Mouse (Mus musculus): Measurements from ENCODE around the gene Btbd9. TPM values are rescaled to one million over a fixed set of nuclear protein-coding genes. Genes with fewer than 3 reads are reported as not detected.

The Btbd9 gene
- polyA plus RNA-seq, 1 experiment from 2014 or later, result 135 TPM

DNA sequence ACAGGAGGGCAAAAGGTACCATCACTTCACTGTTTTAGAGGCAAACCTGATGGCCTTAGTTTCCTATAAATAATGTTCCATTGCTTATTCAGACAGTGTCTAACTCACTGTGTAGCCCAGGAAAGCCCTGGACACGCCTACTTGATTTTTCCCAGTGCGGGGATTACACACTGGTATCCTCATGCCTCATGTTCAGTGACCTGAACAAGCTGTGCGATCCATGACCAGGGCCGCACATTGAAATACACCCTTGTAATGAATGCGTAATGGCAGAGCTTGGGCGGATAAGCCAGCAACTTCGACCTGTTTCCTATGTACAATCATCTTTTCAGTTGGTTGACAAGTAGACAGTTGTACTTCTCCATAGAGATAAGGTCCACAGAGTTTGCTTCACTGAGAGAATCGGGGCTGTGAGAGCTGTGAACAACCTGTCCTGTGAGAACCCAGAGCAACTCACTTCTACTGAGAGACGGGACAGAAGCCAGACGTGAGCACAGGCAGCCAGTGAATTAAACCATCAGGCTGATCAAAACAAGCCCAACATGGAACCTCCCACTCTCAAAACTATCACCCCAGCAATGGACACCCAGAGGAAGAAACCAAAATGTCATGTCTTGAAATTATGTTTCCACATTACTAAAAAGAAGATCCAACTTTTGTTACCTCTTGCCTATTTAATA is 145.2 kb downstream of the Btbd9 start:
- 0 out of 2 replicates have a peak, but pooled peaks cover 2% of the 10 kb centered on the region for H3K4me1 ChIP-seq (ENCODE audit: control insufficient read depth, insufficient read depth, low read depth, low read length)
- WGBS, result 81% methylated on average over 10 of the region's 10 CpGs
- no peak overlapping the region for H3K9ac ChIP-seq (ENCODE audit: low read depth, low read length)
- no peak overlapping the region for H3K4me2 ChIP-seq (ENCODE audit: low read length)
- no peaks in the 10 kb centered on the region for H3K27me3 ChIP-seq (replicated peaks; ENCODE audit: control insufficient read depth, insufficient read depth, low read length)
- no peak for ATAC-seq
- H3K27ac ChIP-seq (ENCODE audit: low read depth, low read length), result no peak overlapping the region
- H3K4me3 ChIP-seq (ENCODE audit: low read length), result no peak overlapping the region
- H3K9me3 ChIP-seq (ENCODE audit: control insufficient read depth, low read length), result no peaks in the 10 kb centered on the region
- H3K36me3 ChIP-seq (ENCODE audit: control insufficient read depth, insufficient read depth, low read length), result no peaks in the 10 kb centered on the region

DNA sequence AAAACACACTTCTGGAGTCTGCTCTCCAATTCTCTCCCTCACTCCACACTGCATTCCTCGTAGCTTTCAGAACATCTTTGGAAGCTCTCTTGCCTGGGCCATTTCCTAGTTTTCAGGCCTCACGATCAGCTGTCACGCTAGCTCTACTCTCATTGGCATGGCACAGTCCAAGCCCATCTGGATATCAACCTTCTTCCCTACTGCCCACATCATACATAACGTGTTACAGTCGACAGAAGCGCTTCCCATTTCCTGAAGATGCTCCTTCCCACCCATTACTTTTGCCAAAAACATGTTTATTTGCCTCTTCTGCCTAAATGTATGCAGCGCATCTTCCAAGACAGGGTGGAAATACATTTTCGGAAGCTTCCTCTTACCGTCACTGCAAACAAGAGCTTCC is 147.6 kb downstream of the Btbd9 start:
- Histone ChIP-seq H3K36me3 (ENCODE audit: control insufficient read depth, insufficient read depth, low read length) (no peaks in the 10 kb centered on the region), H3K9ac (ENCODE audit: low read depth, low read length) (no peak overlapping the region), H3K4me2 (ENCODE audit: low read length) (no peak overlapping the region), H3K27me3 (replicated peaks; ENCODE audit: control insufficient read depth, insufficient read depth, low read length) (no peaks in the 10 kb centered on the region), H3K9me3 (ENCODE audit: control insufficient read depth, low read length) (no peaks in the 10 kb centered on the region), H3K4me3 (ENCODE audit: low read length) (no peak overlapping the region), H3K27ac (ENCODE audit: low read depth, low read length) (no peak overlapping the region), H3K4me1 (ENCODE audit: control insufficient read depth, insufficient read depth, low read depth, low read length) (no peaks in the 10 kb centered on the region)
- WGBS, result 94% methylated on average over 9 of the region's 9 CpGs
- no peak for ATAC-seq

DNA sequence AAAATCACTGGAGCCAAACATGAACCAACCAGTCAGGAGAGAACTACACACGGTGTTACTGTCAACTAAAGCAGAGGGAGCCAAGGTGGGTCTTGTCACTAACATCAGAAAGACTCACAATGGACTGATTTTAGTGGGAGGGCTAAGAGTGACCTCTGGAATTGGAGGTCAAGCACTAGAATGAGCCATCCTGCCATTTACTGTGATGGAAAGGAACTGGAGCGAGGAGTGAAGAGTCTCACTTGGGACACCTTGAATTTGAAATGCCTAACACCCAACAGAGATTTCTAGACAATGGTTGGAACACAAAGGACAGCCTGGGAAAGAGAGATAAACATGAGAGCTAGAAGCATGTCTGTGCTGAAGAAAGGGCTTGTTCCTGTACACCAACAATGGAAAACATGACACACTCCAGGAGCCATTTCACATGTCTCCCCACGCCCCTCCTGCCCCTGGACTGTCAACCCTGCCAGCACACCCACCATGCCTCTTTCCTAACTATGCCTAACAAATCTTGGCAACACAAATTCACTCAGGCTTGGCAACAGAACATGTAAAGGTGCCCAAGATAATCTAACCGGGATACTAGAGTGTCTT is 152.9 kb downstream of the Btbd9 start:
- Histone ChIP-seq H3K9ac (ENCODE audit: low read depth, low read length) (no peak overlapping the region), H3K9me3 (ENCODE audit: control insufficient read depth, low read length) (no peaks in the 10 kb centered on the region), H3K27me3 (replicated peaks; ENCODE audit: control insufficient read depth, insufficient read depth, low read length) (no peaks in the 10 kb centered on the region), H3K27ac (ENCODE audit: low read depth, low read length) (no peak overlapping the region), H3K36me3 (ENCODE audit: control insufficient read depth, insufficient read depth, low read length) (no peaks in the 10 kb centered on the region), H3K4me3 (ENCODE audit: low read length) (no peak overlapping the region), H3K4me1 (ENCODE audit: control insufficient read depth, insufficient read depth, low read depth, low read length) (no peaks in the 10 kb centered on the region; the same call in 1 of the 2 replicates), H3K4me2 (ENCODE audit: low read length) (no peak overlapping the region)
- no peak for ATAC-seq
- 52% methylated on average over 4 of the region's 4 CpGs for WGBS

DNA sequence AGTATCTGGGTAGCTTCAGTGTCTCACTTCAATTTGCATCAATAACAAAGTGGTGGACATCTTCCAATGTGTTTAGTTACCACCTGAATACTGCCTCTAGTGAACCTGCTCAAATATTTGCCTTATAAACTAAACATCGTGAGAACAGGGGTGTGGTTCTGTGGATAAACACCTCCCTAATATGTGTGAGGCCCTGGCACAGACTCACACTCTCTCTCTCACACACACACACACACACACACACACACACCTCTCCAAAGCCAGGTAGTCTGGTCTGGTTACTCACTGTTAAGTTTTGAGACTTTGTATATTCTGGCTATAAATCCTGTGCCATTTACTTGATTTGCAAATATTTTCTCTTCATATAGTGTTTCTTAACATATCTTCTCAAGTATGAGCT is 154.0 kb downstream of the Btbd9 start:
- Histone ChIP-seq H3K9ac (ENCODE audit: low read depth, low read length) (no peak overlapping the region), H3K9me3 (ENCODE audit: control insufficient read depth, low read length) (no peaks in the 10 kb centered on the region), H3K4me1 (ENCODE audit: control insufficient read depth, insufficient read depth, low read depth, low read length) (no peaks in the 10 kb centered on the region; the same call in 1 of the 2 replicates), H3K4me2 (ENCODE audit: low read length) (no peak overlapping the region), H3K27ac (ENCODE audit: low read depth, low read length) (no peak overlapping the region), H3K36me3 (ENCODE audit: control insufficient read depth, insufficient read depth, low read length) (no peaks in the 10 kb centered on the region), H3K4me3 (ENCODE audit: low read length) (no peak overlapping the region), H3K27me3 (replicated peaks; ENCODE audit: control insufficient read depth, insufficient read depth, low read length) (no peaks in the 10 kb centered on the region)
- ATAC-seq, result no peak
- 93% methylated on average over 1 of the region's 1 CpGs for WGBS

DNA sequence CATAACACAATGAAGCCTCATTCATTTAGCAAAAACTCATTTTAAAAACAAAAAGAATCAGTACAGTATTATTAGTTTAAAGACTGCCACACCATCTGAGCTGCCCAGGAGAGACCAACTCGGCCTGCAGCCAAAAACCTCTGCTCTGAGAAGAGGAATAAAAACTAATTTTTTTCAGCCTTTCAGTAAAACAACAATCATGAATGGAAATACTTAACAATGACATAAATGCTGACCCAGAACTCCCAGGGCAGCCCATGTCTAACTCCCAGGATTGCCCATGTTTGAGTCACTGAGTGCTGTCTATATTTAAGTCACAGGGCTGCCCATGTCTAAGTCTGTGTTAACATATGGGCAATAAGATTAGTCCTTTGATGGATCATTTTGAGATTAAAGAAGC is 155.0 kb downstream of the Btbd9 start:
- Histone ChIP-seq H3K9ac (ENCODE audit: low read depth, low read length) (no peak overlapping the region), H3K4me3 (ENCODE audit: low read length) (no peak overlapping the region), H3K4me2 (ENCODE audit: low read length) (no peak overlapping the region), H3K27me3 (replicated peaks; ENCODE audit: control insufficient read depth, insufficient read depth, low read length) (no peaks in the 10 kb centered on the region), H3K27ac (ENCODE audit: low read depth, low read length) (no peak overlapping the region), H3K9me3 (ENCODE audit: control insufficient read depth, low read length) (no peaks in the 10 kb centered on the region), H3K36me3 (ENCODE audit: control insufficient read depth, insufficient read depth, low read length) (no peaks in the 10 kb centered on the region), H3K4me1 (ENCODE audit: control insufficient read depth, insufficient read depth, low read depth, low read length) (no peaks in the 10 kb centered on the region; the same call in 1 of the 2 replicates)
- 58% methylated on average over 1 of the region's 1 CpGs for WGBS
- no peak for ATAC-seq

DNA sequence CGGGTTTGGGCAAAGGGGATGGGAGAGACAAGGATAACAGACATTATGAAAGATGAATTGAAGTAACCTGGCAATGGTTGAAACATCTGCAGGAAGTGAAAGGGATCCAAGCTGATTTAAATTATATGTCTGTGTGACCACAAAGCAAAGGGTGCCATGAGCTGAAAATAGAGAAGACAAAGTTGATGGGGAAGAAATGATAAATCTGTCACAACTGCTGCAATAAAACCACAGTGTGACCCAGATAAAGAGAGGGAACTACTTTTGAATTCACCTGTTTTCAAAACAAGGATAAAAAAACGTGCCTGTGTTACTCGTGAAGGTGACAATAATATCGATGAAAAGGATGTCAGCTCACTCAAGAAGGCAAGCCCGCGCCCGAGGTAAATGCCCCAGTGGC is 156.8 kb downstream of the Btbd9 start:
- no peaks in the 10 kb centered on the region for H3K9me3 ChIP-seq (ENCODE audit: control insufficient read depth, low read length)

DNA sequence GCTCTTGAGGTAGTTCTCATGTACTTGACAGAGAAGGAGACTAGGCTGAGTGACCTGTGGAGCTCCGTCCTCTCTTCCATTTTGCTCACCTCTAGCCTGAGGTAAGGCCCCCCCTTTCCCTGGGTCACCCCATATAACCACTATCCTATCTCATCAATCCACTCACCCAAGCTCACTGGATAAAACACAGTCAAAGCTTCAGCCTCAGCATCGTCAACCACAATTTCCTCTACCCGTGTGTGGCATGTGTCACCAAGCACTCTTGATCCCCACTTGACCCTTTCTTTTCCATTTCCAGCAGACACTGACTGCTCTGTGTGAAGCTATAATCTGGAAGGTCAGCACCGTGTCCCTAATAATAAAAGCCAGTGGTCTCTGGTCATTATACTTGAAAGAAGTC is 157.8 kb downstream of the Btbd9 start:
- Histone ChIP-seq H3K4me1 (ENCODE audit: control insufficient read depth, insufficient read depth, low read depth, low read length) (no peaks in the 10 kb centered on the region; the same call in 1 of the 2 replicates), H3K4me2 (ENCODE audit: low read length) (no peak overlapping the region), H3K4me3 (ENCODE audit: low read length) (no peak overlapping the region), H3K27me3 (replicated peaks; ENCODE audit: control insufficient read depth, insufficient read depth, low read length) (no peaks in the 10 kb centered on the region), H3K36me3 (ENCODE audit: control insufficient read depth, insufficient read depth, low read length) (no peaks in the 10 kb centered on the region), H3K27ac (ENCODE audit: low read depth, low read length) (no peak overlapping the region), H3K9ac (ENCODE audit: low read depth, low read length) (no peak overlapping the region), H3K9me3 (ENCODE audit: control insufficient read depth, low read length) (no peaks in the 10 kb centered on the region)
- WGBS, result 77% methylated on average over 4 of the region's 4 CpGs
- ATAC-seq, result no peak

More for the DNA sequence above, 156.8 kb downstream of the Btbd9 start:
- Histone ChIP-seq H3K4me1 (ENCODE audit: control insufficient read depth, insufficient read depth, low read depth, low read length) (no peaks in the 10 kb centered on the region; the same call in 1 of the 2 replicates), H3K9ac (ENCODE audit: low read depth, low read length) (no peak overlapping the region), H3K27ac (ENCODE audit: low read depth, low read length) (no peak overlapping the region), H3K27me3 (replicated peaks; ENCODE audit: control insufficient read depth, insufficient read depth, low read length) (no peaks in the 10 kb centered on the region), H3K4me3 (ENCODE audit: low read length) (no peak overlapping the region), H3K4me2 (ENCODE audit: low read length) (no peak overlapping the region), H3K36me3 (ENCODE audit: control insufficient read depth, insufficient read depth, low read length) (no peaks in the 10 kb centered on the region)
- 72% methylated on average over 7 of the region's 7 CpGs for WGBS
- no peak for ATAC-seq

DNA sequence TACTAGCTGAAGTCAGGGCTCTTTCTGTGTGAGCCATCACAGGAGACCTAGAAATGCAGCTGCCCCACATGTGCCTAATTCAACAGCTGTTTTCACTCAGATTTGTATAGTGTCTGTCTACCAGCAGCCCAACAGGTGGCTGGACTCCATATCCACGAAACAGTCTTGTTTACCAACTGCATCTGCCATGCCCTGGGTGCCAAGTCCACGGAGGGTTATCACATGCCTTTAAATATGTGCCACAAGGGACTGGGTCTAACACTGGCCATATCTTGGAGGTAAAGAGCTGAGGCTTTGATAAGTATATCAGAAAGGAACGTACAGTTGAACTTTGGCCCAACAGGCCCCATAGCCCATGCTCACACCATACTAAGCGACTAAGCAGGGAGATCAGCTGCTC is 159.2 kb downstream of the Btbd9 start:
- H3K4me2 ChIP-seq (ENCODE audit: low read length), result no peak overlapping the region
- no peaks in the 10 kb centered on the region for H3K9me3 ChIP-seq (ENCODE audit: control insufficient read depth, low read length)
- no peak for ATAC-seq
- H3K4me3 ChIP-seq (ENCODE audit: low read length), result no peak overlapping the region
- H3K27ac ChIP-seq (ENCODE audit: low read depth, low read length), result no peak overlapping the region
- H3K4me1 ChIP-seq (ENCODE audit: control insufficient read depth, insufficient read depth, low read depth, low read length), result no peaks in the 10 kb centered on the region; the same call in 1 of the 2 replicates
- no peaks in the 10 kb centered on the region for H3K27me3 ChIP-seq (replicated peaks; ENCODE audit: control insufficient read depth, insufficient read depth, low read length)
- 84% methylated on average over 4 of the region's 4 CpGs for WGBS
- no peak overlapping the region for H3K9ac ChIP-seq (ENCODE audit: low read depth, low read length)
- no peaks in the 10 kb centered on the region for H3K36me3 ChIP-seq (ENCODE audit: control insufficient read depth, insufficient read depth, low read length)

DNA sequence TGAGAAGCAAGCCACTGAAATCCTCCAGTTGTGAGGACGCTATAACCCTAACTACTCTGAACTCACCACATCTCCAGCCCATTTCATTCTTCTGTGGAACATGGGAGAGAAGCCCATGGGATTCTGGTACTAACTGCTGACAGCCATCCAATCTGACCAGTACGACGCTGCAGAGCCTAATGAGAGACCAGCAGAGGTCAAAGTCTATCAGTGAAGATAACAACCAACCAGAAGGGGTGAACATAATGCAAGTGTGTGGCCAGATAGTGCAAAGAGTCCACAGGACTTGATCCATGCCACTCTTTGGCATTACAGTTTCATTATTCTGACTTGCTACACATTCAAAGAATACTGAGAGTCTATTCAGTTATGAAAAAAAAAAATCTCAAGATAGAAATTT is 160.6 kb downstream of the Btbd9 start:
- Histone ChIP-seq H3K4me3 (ENCODE audit: low read length) (no peak overlapping the region), H3K27ac (ENCODE audit: low read depth, low read length) (no peak overlapping the region), H3K9me3 (ENCODE audit: control insufficient read depth, low read length) (no peaks in the 10 kb centered on the region), H3K36me3 (ENCODE audit: control insufficient read depth, insufficient read depth, low read length) (no peaks in the 10 kb centered on the region), H3K4me1 (ENCODE audit: control insufficient read depth, insufficient read depth, low read depth, low read length) (no peaks in the 10 kb centered on the region; the same call in 1 of the 2 replicates), H3K27me3 (replicated peaks; ENCODE audit: control insufficient read depth, insufficient read depth, low read length) (no peaks in the 10 kb centered on the region), H3K9ac (ENCODE audit: low read depth, low read length) (no peak overlapping the region), H3K4me2 (ENCODE audit: low read length) (no peak overlapping the region)
- 85% methylated on average over 3 of the region's 3 CpGs for WGBS
- ATAC-seq, result no peak
